Mouse (Mus musculus) megakaryocyte, embryonic 14.5 days (primary cell): Measurements from ENCODE around the gene Oasl1.

Source experiments
- FLI1 ChIP-seq: IDR thresholded peaks from 2 replicates; pipeline ENCODE4 v1.6.1; 2012; ENCODE audit warnings: low read length, inconsistent platforms, mixed read lengths
- GATA1 ChIP-seq: IDR thresholded peaks from 3 replicates; pipeline ENCODE4 v1.6.1; 2012; ENCODE audit warnings: mixed read lengths, low read length, inconsistent platforms, borderline replicate concordance

DNA sequence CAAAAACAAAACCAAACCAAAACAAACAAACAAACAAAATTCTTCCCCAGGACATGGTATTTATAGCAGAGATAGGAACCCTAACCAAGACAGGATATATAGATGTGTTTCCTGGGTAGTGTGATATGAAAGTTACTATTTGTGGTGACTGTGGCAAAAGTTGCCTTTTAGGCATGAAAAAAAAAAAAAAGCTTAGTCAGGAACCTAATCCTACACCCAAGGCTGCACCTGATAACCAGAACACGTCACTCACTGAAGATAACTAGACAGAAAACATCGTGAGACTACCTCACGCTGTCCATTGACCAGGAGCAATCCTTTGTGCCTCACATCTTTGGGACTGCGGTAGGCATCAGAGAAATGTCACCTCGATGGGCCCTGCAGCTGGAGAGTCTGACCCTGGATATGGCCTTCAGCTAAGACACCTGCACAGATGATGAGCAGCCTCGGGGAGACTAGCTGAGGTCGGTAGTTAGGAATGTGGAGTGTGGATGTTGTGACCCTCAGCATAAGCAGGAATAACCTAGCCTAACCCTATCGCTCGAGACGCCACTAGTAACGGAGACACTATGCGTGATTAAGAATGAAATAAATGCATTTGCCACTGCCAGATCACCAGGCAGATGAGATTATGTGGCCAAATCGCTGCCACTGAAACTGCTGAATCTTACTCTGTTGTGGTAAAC is 26.2 kb upstream of the Oasl1 start, which contains the start of gene Oasl2:
- TF ChIP-seq GATA1 (no peak), FLI1 (no peak)
